Comparison of ENCODE assay signal across 9 mouse cellular contexts in genomic region chr2:166729656-166730566, GRCm38 (mm10). TPM values are rescaled to one million over a fixed set of nuclear protein-coding genes. Genes with fewer than 3 reads are reported as not detected.
DNase-seq lines count a peak whose midpoint lies in the region; ATAC-seq and TF ChIP-seq lines count a peak whose summit lies in the region.
"Had no signal": no experiment of that assay in that cellular context is flagged by ENCODE, and none has a peak within 500 bp of the region (broad histone marks: within the 10 kb centered on the region; RNA-seq: fewer than 3 reads in every experiment).

No protein-coding gene starts in this region.

- peaks cover 4% of the 10 kb centered on the region; the same call in 1 of the 2 replicates for H3K4me1 ChIP-seq in heart, adult 2 months (ENCODE audit: control insufficient read depth, insufficient read depth, low read length)
- H3K4me1 ChIP-seq in stomach, embryonic 15.5 days: peaks cover 9% of the 10 kb centered on the region

- DNase-seq in ZHBTc4 (ENCODE audit: low read depth, low spot score): peak; percentile 74
- DNase-seq in embryo, embryonic 11 days: peak; percentile 65
- peak; percentile 76 to 83 for DNase-seq in heart, adult 2 months
- DNase-seq in kidney, adult 11 months: peak; percentile 25
- peak; percentile 55 to 66 for DNase-seq in lung, postnatal 4 days
- no peak for DNase-seq in left cerebral cortex, adult 18-20 months (ENCODE audit: low spot score in 2 of 2)

- ATAC-seq in stomach, embryonic 15.5 days (ENCODE audit: insufficient read depth, low FRiP score, low read depth): peak; percentile 49; the same call in 1 of the 2 replicates
- no peak for ATAC-seq in erythroid progenitor cell, adult 5-6 weeks (replicated peaks; ENCODE audit: low FRiP score, poor library complexity, severe bottlenecking)

- H3K9me3 ChIP-seq in stomach, embryonic 15.5 days: no peaks in the 10 kb centered on the region

- H3K9ac ChIP-seq in heart, adult 2 months (ENCODE audit: low read depth, low read length): 0 out of 2 replicates have a peak overlapping the region, but pooled peaks have one; percentile 8
- H3K9ac ChIP-seq in stomach, embryonic 15.5 days: no peak overlapping the region

- TF ChIP-seq POLR2A in heart, adult 2 months (IDR thresholded peaks at IDR 0.05; ENCODE audit: insufficient read depth, low read depth, low read length): peak; percentile 53

- no peak for TF ChIP-seq CTCF in heart, adult 2 months (IDR thresholded peaks at IDR 0.05)

- WGBS in heart, adult 2 months: 26% methylated on average over 19 of the region's 19 CpGs
- WGBS in stomach, embryonic 15.5 days: 25% methylated on average over 19 of the region's 19 CpGs

- intact Hi-C loops in heart, adult 2 months (cut with DNase I): no loop called here

- TF ChIP-seq EP300 in heart, adult 2 months (IDR thresholded peaks at IDR 0.05; ENCODE audit: insufficient read depth, low read depth, low read length): peak; percentile 91

- no peaks in the 10 kb centered on the region for H3K79me2 ChIP-seq in heart, adult 2 months (replicated peaks; ENCODE audit: control insufficient read depth, insufficient read depth, low read length)

- peak overlapping the region; percentile 57 for H3K27ac ChIP-seq in heart, adult 2 months
- H3K27ac ChIP-seq in stomach, embryonic 15.5 days: peak overlapping the region; percentile 65

- peak overlapping the region; percentile 5; the same call in 1 of the 2 replicates for H3K4me2 ChIP-seq in stomach, embryonic 15.5 days

- H3K27me3 ChIP-seq in heart, adult 2 months (ENCODE audit: control insufficient read depth, insufficient read depth, low read length): no peaks in the 10 kb centered on the region
- no peaks in the 10 kb centered on the region for H3K27me3 ChIP-seq in stomach, embryonic 15.5 days (replicated peaks)

- H3K4me3 ChIP-seq in heart, adult 2 months: no peak overlapping the region
- H3K4me3 ChIP-seq in stomach, embryonic 15.5 days (replicated peaks): no peak overlapping the region
- H3K4me3 ChIP-seq: erythroblast, embryonic 14.5 days had no signal

- H3K36me3 ChIP-seq in heart, adult 2 months (ENCODE audit: control insufficient read depth, insufficient read depth, low read length): no peaks in the 10 kb centered on the region
- no peaks in the 10 kb centered on the region for H3K36me3 ChIP-seq in stomach, embryonic 15.5 days

RNA-seq across cellular contexts. Expression of gene Prex1, which starts 16.3 kb away (rescaled TPM):
- total RNA-seq in heart, adult 2 months (2021): 1 to 10 TPM; 5.2 to 6.0 TPM
- polyA plus RNA-seq in heart, adult 2 months (2012; rRNA removed): 9.3 and 9.8 TPM in 2 replicates
- 11.6 and 12.4 TPM in 2 replicates for polyA plus RNA-seq in stomach, embryonic 15.5 days (2015; fragmentation: Nextera tagmentation; extraction: Ambion mirVana)
- 100 to 1,000 TPM in 1 of 2 experiments, 10 to 100 TPM in 1; 91.3 to 104 TPM for total RNA-seq in left cerebral cortex, adult 18-20 months (2021)
- 24.9 and 86.4 TPM in 2 replicates for total RNA-seq in erythroid progenitor cell, adult 5-6 weeks (2015; ENCODE audit: low replicate concordance)
- total RNA-seq in erythroid progenitor cell, adult 5-6 weeks (2017; ENCODE audit: low replicate concordance): 60.8 and 88.9 TPM in 2 replicates

Comparison
In these comparisons a context has a peak if more than half of its experiments do, and no peak if none do; other contexts are left out.
1. DNase-seq: peak in ZHBTc4 (single experiment), embryo, embryonic 11 days (single experiment), heart, adult 2 months (2 of 2), kidney, adult 11 months (single experiment) and lung, postnatal 4 days (2 of 2); none in left cerebral cortex, adult 18-20 months (0 of 2).